Comparison of ENCODE assay signal across 8 mouse cellular contexts in genomic region chr7:80947445-80948350, GRCm38 (mm10). TPM values are rescaled to one million over a fixed set of nuclear protein-coding genes. Genes with fewer than 3 reads are reported as not detected.
A peak's percentile ranks its signal among the peaks of the same experiment; 100 is the strongest.
DNase-seq lines count a peak whose midpoint lies in the region; ATAC-seq and TF ChIP-seq lines count a peak whose summit lies in the region.

Sec11a (minus strand) TSS chr7:80947780.

- no peaks in the 10 kb centered on the region for H3K4me1 ChIP-seq in ES-Bruce4 (ENCODE audit: control insufficient read depth, insufficient read depth, low read length)
- H3K4me1 ChIP-seq in forebrain, embryonic 13.5 days, result peaks cover 25% of the 10 kb centered on the region
- H3K4me1 ChIP-seq in liver, postnatal 0 days (ENCODE audit: insufficient read depth), result peaks cover 10% of the 10 kb centered on the region
- peaks cover 14% of the 10 kb centered on the region for H3K4me1 ChIP-seq in neural tube, embryonic 14.5 days (ENCODE audit: control insufficient read depth, insufficient read depth, low read length)

- TF ChIP-seq POLR2A in ES-Bruce4 (IDR thresholded peaks at IDR 0.05; ENCODE audit: insufficient read depth, low read length), result peak; percentile 83

- H3K9me3 ChIP-seq in ES-Bruce4 (replicated peaks; ENCODE audit: control insufficient read depth, insufficient read depth, low read length, poor library complexity, severe bottlenecking), result no peaks in the 10 kb centered on the region
- H3K9me3 ChIP-seq in forebrain, embryonic 13.5 days (replicated peaks), result no peaks in the 10 kb centered on the region
- no peaks in the 10 kb centered on the region for H3K9me3 ChIP-seq in liver, postnatal 0 days (ENCODE audit: low read length)
- no peaks in the 10 kb centered on the region for H3K9me3 ChIP-seq in neural tube, embryonic 14.5 days (ENCODE audit: control insufficient read depth, low read length)

- peak; percentile 100 for ATAC-seq in cerebellum, adult (ENCODE audit: insufficient number of reproducible peaks, low FRiP score, low TSS enrichment)
- ATAC-seq in forebrain, embryonic 13.5 days, result peak; percentile 100
- ATAC-seq in liver, postnatal 0 days, result peak; percentile 100
- peak; percentile 100 for ATAC-seq in neural tube, embryonic 14.5 days (ENCODE audit: low read depth)

- intact Hi-C loops in heart, postnatal 10 days (cut with DNase I), result loop anchor here (2.0 kb wide), 1 partner anchor 39 kb away; no protein-coding TSS in a partner anchor

- H3K27ac ChIP-seq in ES-Bruce4 (ENCODE audit: insufficient read depth, low read length), result peak within 1 kb of the TSS; percentile 86
- peak within 1 kb of the TSS; percentile 93 for H3K27ac ChIP-seq in forebrain, embryonic 13.5 days
- H3K27ac ChIP-seq in liver, postnatal 0 days (ENCODE audit: low read depth), result peak within 1 kb of the TSS; percentile 77
- H3K27ac ChIP-seq in neural tube, embryonic 14.5 days (ENCODE audit: low read depth, low read length), result peak within 1 kb of the TSS; percentile 97

- peak within 1 kb of the TSS; percentile 84 for H3K9ac ChIP-seq in ES-Bruce4 (ENCODE audit: low read depth, poor library complexity, severe bottlenecking)
- peak within 1 kb of the TSS; percentile 96 for H3K9ac ChIP-seq in forebrain, embryonic 13.5 days
- H3K9ac ChIP-seq in liver, postnatal 0 days (replicated peaks), result peak within 1 kb of the TSS; percentile 82
- H3K9ac ChIP-seq in neural tube, embryonic 14.5 days (replicated peaks; ENCODE audit: low read depth, low read length), result peak within 1 kb of the TSS; percentile 77

- WGBS in forebrain, embryonic 13.5 days, result 2% methylated on average over 37 of the region's 44 CpGs
- 1% methylated on average over 44 of the region's 44 CpGs for WGBS in large intestine, adult 2 months
- WGBS in liver, postnatal 0 days (ENCODE audit: insufficient replicate concordance), result 2% methylated on average over 44 of the region's 44 CpGs
- 1% methylated on average over 40 of the region's 44 CpGs for WGBS in neural tube, embryonic 14.5 days

- H3K27me3 ChIP-seq in ES-Bruce4 (ENCODE audit: control insufficient read depth, insufficient read depth, low read length, poor library complexity, severe bottlenecking), result no peaks in the 10 kb centered on the region
- peaks cover 5% of the 10 kb centered on the region; the same call in 1 of the 2 replicates for H3K27me3 ChIP-seq in forebrain, embryonic 13.5 days
- no peaks in the 10 kb centered on the region for H3K27me3 ChIP-seq in liver, postnatal 0 days (ENCODE audit: insufficient read depth, low read length)
- H3K27me3 ChIP-seq in neural tube, embryonic 14.5 days (ENCODE audit: control insufficient read depth, insufficient read depth, low read length), result no peaks in the 10 kb centered on the region

- TF ChIP-seq CTCF in ES-Bruce4 (IDR thresholded peaks at IDR 0.05; ENCODE audit: low read depth, low read length), result no peak
- TF ChIP-seq CTCF in liver, postnatal 0 days (IDR thresholded peaks at IDR 0.05; ENCODE audit: low read depth), result peak; percentile 21; the same call in 1 of the 2 replicates

- H3K4me3 ChIP-seq in ES-Bruce4 (ENCODE audit: low read depth, low read length), result peak within 1 kb of the TSS; percentile 96
- peak within 1 kb of the TSS; percentile 90 for H3K4me3 ChIP-seq in forebrain, embryonic 13.5 days
- peak within 1 kb of the TSS; percentile 83 for H3K4me3 ChIP-seq in liver, postnatal 0 days (ENCODE audit: low read depth, low read length)
- peak within 1 kb of the TSS; percentile 57 for H3K4me3 ChIP-seq in neural tube, embryonic 14.5 days (ENCODE audit: low read depth, low read length)

- peaks cover 4% of the 10 kb centered on the region; the same call in 1 of the 2 replicates for H3K36me3 ChIP-seq in ES-Bruce4 (ENCODE audit: control insufficient read depth, insufficient read depth, low read length, poor library complexity, severe bottlenecking)
- H3K36me3 ChIP-seq in forebrain, embryonic 13.5 days (ENCODE audit: poor library complexity, severe bottlenecking), result peaks cover 7% of the 10 kb centered on the region
- no peaks in the 10 kb centered on the region; the same call in 1 of the 2 replicates for H3K36me3 ChIP-seq in liver, postnatal 0 days (replicated peaks; ENCODE audit: insufficient read depth, low read length)
- H3K36me3 ChIP-seq in neural tube, embryonic 14.5 days (ENCODE audit: control insufficient read depth, insufficient read depth, low read length), result no peaks in the 10 kb centered on the region

- 0 out of 2 replicates have a peak, but pooled peaks have one; percentile 40 for TF ChIP-seq EP300 in ES-Bruce4 (IDR thresholded peaks at IDR 0.05; ENCODE audit: insufficient read depth, low read depth, low read length)
- TF ChIP-seq EP300 in liver, postnatal 0 days (IDR thresholded peaks at IDR 0.05; ENCODE audit: low read depth), result no peak

- peak within 1 kb of the TSS; percentile 95 for H3K4me2 ChIP-seq in forebrain, embryonic 13.5 days
- peak within 1 kb of the TSS; percentile 82 for H3K4me2 ChIP-seq in liver, postnatal 0 days (ENCODE audit: low read depth, low read length)
- peak within 1 kb of the TSS; percentile 83 for H3K4me2 ChIP-seq in neural tube, embryonic 14.5 days (ENCODE audit: low read depth, low read length)

- peak; percentile 96 to 97 for DNase-seq in heart, postnatal 10 days
- peak; percentile 68 for DNase-seq in large intestine, adult 2 months (ENCODE audit: low read depth, low spot score)
- peak; percentile 94 for DNase-seq in liver, postnatal 0 days
- peak; percentile 95 for DNase-seq in testis, postnatal 10 days (ENCODE audit: low spot score)

RNA-seq across cellular contexts. Expression of gene Sec11a, which starts in this region (rescaled TPM):
- polyA plus RNA-seq in ES-Bruce4 (2011; ENCODE audit: insufficient read depth, insufficient read length, low read depth, missing spikeins), result 110 and 121 TPM in 2 replicates
- polyA plus RNA-seq in forebrain, embryonic 13.5 days (2015; fragmentation: Nextera tagmentation; extraction: Ambion mirVana), result 165 and 169 TPM in 2 replicates
- 10 to 100 TPM; 70.2 to 75.0 TPM for total RNA-seq in heart, postnatal 10 days (2021)
- 62.5 and 64.8 TPM in 2 replicates for polyA plus RNA-seq in large intestine, adult 2 months (2012; rRNA removed)
- polyA plus RNA-seq in liver, postnatal 0 days (2015; fragmentation: Nextera tagmentation; extraction: Ambion mirVana), result 82.0 and 89.4 TPM in 2 replicates
- 128 and 155 TPM in 2 replicates for polyA plus RNA-seq in neural tube, embryonic 14.5 days (2014; fragmentation: Nextera tagmentation; extraction: Ambion mirVana)

Comparison
In these comparisons a context has a peak if more than half of its experiments do, and no peak if none do; other contexts are left out.
1. Peak in every context shown above with its lines: DNase-seq, ATAC-seq, H3K4me3 ChIP-seq and H3K27ac ChIP-seq.